Mouse (Mus musculus) layer of hippocampus, adult 8-10 months (tissue): ENCODE data around the gene Gm47289. TPM values are rescaled to one million over a fixed set of nuclear protein-coding genes. Genes with fewer than 3 reads are reported as not detected.

Experiments
- DNase-seq, 2 experiments: peaks; one replicate each; pipeline ENCODE4 v3.0.0; 2022; ENCODE audit warnings: low spot score in 2 of 2
- total RNA-seq, 4 experiments: library from RNA; stranded (reverse); gene quantifications; 2 replicates each; pipeline ENCODE4 v1.2.4; 2022

The Gm47289 gene
- total RNA-seq, 4 experiments from 2014 or later, result not detected

DNA sequence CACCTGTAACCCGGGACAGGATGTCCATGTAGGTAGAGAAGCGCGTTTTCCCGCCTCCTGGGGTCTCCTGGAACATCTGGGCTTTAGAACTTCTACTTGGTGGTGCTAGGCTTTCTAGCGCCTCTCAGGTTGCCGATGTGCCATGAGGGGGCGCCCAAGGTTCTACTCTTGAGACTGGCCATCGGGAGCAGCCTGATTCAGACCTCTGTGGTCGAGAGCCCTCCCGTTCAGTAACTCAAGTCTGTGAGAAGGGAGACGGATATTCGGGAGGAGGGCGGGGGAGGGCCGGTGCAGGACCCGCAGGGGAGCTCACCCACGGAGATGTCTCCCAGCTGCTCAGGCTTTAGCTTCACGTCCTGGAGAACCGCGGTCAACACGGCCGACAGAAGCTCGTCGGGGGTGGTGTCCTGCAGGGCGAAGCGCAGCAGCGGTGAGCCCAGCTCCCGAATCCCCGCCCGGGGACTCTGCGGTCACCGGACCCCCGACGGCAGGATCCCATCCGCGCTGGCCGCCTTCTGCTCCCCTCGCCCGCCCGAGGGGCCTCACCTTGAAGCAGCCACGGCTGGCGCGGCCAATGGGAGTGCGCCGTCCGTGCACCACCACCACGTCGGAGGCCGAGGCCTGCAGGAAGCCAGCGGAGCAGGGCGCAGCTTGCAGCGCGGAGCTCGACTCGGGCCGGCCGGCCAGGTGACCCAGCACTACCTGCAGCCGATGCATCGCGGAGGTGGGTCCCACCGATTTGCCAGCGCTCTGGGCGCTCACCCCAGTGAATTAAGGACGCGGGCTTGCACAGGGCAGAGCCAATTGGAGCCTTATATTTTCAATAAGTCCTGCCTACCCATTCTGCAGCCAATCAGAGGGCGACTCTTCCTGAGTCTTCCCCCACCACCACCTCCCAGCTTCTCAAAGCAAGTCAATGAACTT, 2.4 kb upstream of the Gm47289 start, which contains the start of gene Acaa1b:
Gene Acaa1b, minus strand, starts transcription at position 816 of the 924 bp plus-strand sequence.
- peak; percentile 29 to 60 for DNase-seq

DNA sequence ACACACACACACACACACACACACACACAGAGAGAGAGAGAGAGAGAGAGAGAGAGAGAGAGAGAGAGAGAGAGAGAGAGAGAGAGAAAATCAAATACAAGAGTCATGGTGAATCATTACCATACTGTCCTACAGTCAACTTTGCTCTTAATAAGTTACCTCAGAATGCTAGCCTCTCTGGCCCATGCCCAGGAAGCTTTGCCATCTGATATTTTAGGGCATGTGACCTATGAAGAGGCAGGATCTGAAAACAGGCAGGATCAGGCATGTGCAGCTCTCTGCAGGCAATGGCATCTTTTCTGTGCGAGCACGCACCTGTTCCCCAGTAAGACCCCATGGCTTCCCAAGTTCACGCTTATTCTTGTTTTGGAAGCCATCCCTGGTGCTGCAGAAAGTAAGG, 1.7 kb downstream of the Gm47289 start:
- DNase-seq, result no peak

DNA sequence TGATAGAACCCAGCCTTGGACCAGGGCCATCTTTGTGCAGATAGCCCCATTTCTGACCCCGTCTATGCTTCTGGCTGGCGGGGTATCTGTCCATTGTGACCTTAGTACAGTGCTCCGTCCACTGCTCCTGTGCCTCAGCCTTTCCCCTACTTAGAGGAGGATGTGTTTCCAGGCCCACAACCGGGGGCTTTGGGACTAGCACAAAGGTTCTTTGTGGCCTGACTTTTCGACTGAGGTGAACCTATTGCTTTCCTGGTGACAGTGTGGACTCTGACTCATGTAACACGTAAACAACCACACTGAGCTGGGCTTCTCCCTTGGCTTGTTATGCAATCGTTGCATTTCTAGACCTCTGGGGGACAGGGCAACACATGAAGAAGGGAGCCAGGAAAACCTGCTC, 5.8 kb downstream of the Gm47289 start:
- no peak for DNase-seq

DNA sequence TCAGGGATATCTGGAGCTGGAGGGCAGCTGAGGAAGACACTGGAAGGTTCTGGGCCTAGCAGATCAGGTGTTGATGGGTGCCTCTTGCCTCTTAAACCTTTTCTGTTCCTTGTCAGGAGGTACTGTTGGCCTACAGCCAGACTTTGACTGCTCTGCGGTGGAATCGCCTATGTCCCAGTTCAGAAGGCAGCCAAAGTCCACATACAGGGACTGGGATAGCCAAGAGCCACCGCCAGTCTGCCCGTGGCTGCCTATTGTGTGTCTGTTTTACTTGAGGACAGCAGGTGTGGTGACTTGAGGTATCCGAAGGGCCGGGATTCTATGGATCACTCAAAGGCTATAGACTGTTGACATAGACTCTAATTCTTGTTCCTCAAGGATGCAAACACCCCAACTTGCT, 6.6 kb downstream of the Gm47289 start:
- DNase-seq, result no peak

DNA sequence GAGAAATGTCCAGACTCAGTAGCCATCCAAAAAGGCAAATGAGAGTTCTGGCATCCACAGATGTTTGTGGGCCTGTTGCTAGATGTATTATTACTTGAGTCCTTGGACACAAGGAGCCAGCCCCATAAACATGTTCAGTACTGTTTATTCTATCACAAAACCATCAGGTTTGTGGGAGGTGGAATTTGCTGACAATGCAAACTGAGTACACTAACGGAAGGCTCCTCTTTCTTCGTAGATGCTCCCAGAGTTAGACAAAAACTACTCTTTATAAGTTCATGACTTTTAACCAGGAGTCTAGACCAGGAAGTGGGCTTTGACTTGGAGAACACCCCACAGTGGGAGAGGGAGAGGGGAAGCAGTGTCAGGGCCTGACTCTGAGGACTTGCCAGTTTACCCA, 8.6 kb downstream of the Gm47289 start:
- DNase-seq, result no peak

DNA sequence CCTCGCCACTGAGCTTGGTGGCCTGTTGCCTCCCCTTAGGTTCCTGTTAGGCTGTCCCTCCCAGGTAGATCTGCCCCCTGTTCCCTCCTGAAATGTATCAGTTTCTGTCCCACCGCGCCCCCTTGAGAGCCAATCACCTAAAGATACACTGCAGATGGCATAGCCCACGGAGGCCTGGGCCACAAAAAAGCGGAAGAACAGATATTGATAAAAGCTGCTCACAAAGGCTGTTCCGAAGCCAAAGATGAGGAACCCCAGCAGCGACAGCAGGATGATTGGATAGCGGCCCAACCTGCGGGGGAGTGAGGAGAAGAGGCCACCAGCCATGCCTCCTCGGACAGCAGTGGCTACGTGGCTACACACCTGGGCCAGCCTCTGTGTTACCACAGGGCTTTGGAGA, 20.3 kb downstream of the Gm47289 start:
- DNase-seq, result no peak

DNA sequence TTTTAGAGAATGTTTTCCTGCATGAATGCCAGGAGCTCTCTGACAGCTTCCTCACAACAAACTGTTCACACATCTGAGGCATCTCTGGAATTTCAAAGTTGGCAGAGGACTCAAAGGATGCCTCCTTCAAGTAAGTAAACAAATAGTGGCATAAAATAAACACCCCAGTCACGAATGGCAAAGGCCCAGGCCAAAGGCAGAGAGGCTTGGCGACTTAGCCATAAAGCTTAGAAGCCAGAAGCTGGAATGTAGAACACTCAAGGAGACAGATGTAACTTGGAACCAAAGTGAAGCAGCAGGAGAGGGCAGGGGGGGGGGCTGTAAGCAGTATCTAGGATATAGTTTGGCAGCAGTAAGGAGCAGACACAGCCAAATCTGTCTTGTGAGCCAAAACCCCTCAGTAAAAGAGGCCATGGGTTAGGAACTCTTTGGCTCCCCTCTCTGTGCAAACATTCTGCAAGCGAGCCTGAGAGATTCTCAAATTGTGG, 22.3 kb downstream of the Gm47289 start:
- DNase-seq, result peak in 1 of 2 experiments; percentile 9

DNA sequence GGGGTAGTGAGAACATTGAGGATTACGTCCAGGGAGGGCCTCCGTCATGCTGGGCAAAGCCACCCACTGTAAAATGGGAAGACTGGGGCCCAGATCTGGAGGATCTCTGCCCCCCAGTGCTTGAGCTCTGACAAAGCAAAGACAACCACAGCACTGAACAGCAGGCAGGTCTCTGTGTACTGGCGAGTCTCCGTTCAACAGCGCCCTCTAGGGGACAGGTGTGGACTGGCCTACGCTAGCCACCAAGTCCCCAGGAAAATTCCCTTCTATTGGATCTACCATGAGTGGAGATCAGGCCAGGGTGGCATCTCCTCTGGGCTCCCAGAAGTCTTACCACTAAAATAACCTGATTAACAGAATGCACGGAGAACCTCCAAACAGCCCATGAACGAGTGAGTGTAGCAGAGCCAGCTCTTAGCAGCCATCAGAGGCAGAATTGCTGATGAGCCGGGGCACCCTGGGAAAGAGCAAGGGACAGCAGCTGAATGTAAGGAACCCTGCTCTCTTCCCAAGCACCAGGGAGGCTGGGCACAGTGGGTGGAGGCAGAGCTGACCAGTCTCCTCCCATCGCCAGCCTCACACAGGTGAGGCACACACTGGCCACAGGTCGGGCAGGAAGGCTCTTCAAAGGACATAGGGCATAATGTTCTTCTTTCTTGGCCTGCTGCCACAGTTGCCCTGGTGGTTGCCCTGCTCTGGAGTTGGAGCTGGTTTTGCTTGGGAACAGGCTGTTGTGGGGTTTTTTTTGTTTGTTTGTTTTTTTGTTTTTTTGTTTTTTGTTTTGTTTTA, 33.4 kb downstream of the Gm47289 start:
- peak in 1 of 2 experiments; percentile 21 for DNase-seq

DNA sequence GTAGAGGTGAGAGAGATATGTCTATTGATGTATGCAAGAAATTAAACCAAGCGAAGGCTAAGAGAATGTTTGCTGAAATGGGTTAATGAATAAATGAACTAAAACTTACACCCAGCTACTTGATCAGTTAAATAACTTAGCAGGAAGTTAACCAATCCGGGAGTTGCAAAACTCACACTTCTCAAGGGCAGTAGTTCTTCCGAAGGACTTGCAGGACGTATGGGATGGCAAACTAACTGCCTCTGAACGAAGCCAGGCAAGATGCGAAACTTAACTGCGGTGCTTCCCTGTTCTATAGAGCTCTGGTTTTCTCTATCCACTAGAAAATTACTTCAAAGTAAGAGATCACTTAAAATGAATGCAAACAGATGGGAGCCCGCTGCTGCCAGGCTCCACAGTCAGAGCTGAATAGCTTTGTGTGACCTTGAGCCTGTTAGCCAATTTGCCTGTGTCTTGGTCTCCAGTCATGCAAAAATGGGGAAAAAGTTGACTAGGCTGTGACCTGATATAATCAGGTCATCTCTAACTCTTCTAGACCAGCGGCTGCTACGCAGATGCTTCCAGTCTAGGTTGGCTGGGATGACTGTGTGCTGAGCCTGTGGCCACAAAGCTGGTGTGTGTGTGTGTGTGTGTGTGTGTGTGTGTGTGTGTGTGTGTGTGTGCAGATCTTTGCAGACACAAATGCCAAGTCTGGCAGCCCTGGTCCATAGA, 40.3 kb downstream of the Gm47289 start:
- no peak for DNase-seq

DNA sequence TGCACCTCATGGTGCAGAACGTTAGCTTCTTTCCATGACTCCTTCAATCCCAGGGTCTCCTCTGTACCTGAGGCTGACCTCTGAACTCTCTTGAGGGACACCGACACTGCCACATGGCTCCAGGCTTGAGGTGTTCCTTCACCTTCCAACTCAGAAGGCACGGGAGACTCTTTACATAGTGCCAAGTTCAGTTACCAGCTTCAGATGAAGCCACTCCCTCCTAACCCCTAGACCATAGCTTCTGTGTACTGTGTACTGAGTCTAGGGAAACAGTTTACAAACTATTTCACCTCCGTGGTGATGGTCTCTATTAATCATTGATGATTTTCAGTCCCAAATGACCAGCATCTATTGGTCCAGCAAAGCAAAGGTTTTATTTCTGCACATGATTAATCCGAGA, 42.7 kb downstream of the Gm47289 start:
- no peak for DNase-seq

DNA sequence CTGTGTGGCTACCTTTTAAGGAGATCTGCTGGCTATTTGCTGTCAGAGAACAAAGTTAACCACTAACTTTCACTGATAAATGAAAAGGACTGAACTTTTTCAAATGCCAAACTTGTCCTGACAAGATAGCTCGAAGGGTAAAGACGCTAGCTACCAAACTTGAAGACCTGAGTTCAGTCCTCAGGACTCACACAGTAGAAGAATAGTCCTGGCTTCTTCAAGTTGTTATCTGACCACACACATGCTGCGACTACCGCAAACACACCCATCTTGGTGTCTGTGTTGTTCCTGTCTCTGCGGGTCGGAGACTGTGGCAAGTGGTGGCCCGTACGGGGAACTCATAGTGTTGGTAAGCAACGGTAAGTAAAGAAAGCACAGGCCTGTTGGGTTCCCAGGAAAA, 44.7 kb downstream of the Gm47289 start:
- no peak for DNase-seq

DNA sequence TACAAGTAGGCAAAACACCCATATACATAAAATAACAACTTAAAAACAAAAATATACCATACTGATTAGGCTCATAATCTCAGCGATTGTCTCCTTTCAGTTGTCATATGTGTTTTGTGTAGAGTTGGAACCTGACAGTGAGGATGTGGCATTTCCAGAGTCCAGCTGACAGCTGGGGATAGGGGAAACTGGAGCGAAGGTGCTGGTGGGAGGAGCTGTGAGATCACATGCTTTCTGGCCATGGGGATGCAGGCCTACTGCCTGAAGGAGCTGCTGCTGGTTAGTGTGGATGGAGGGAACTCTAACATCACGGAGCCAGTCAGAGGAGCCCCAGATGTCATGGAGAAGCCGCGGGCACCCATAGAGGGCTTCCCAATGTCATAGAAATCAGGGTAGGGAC, 46.8 kb downstream of the Gm47289 start:
- DNase-seq, result no peak

DNA sequence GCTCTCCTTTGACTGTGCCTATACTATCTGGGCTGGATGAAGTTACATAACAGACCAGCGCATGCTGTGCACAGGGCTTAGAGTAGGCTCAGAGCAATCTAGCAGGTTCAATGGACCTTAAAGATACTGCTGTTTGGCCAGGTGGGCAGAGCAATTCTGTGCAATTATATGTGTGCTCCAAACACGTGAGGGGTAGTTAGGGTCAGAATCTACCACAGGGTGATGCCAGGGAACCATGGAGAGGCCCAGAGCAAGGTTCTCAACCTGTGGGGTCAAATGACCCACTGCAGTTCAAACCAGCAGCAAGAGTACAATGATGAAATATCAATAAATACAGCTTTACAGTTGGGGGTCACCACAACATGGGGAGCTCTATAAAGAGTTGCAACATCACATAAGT, 47.7 kb downstream of the Gm47289 start:
- DNase-seq, result no peak

DNA sequence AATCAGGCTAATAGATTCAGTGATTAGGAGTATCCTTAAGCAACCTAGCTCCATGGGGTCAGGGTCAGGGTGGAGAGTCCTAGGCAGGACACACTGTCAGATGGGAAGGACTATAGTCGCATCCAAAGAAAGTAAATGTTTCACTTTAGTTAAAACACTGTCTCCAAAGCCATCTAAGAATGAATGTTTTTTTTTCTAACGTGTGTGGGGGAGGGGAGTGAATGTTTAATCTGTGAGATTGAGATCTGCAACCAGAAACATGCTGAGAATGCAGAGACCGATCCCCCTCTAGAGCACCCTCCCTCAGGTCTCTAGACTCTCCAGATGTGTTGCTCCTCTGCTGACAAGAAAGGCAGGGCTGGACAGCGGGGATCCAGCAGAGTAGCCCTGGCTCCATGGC, 48.2 kb downstream of the Gm47289 start:
- no peak for DNase-seq

DNA sequence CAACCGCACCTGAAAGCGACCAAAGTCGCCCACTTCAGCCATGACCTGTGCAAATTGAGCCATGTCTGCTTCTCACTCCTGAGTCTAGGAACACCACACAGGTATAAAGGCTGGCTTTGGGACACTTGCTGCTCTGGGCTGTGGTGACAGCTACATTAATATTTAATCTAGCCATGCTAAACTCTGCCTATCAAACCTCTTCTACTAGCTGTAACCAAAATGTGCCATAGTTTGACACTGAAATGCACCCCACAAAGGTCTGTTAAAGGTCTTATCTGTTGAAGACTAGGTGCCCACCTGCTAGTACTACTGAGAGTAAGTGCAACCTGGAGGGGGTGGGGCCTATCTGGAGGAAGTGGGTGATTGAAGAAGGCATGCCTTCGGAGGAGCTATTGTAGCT, 50.0 kb downstream of the Gm47289 start, which contains the start of gene Slc22a13:
Gene Slc22a13, minus strand, starts transcription at position 101 of the 400 bp plus-strand sequence.
- DNase-seq, result no peak

Other genes with a start within 250 kb of the Gm47289 start
- gene Ctdspl, start 232.7 kb upstream of the Gm47289 start, total RNA-seq, result 10 to 100 TPM; 24.7 to 30.4 (median 28.1) TPM
- gene Vill, start 106.4 kb upstream of the Gm47289 start, total RNA-seq, result 1 to 10 TPM in 3 of 4 experiments, under 1 TPM in 1; 0.99 to 4.4 (median 3.1) TPM
- gene Plcd1, start 65.7 kb upstream of the Gm47289 start, total RNA-seq, result 10 to 100 TPM in 3 of 4 experiments, 1 to 10 TPM in 1; 9.7 to 13.7 (median 12.2) TPM
- gene Dlec1, start 56.7 kb upstream of the Gm47289 start, total RNA-seq, result 10 to 100 TPM in 1 of 4 experiments, 1 to 10 TPM in 3; 2.9 to 10.3 (median 3.9) TPM
- 1 to 10 TPM in 3 of 4 experiments, under 1 TPM in 1; 1.00 to 2.0 (median 1.5) TPM for gene Acaa1b, start 2.1 kb upstream of the Gm47289 start, total RNA-seq
- not detected for gene Slc22a13, start 49.9 kb downstream of the Gm47289 start, total RNA-seq
- 10 to 100 TPM; 33.8 to 37.9 (median 35.9) TPM for gene Oxsr1, start 163.3 kb downstream of the Gm47289 start, total RNA-seq
- 10 to 100 TPM; 63.2 to 84.2 (median 72.6) TPM for gene Acaa1a, start 180.5 kb downstream of the Gm47289 start, total RNA-seq
- gene Myd88, start 182.2 kb downstream of the Gm47289 start, total RNA-seq, result 10 to 100 TPM in 1 of 4 experiments, 1 to 10 TPM in 3; 5.7 to 11.3 (median 8.1) TPM
- 1 to 10 TPM; 4.8 to 7.5 (median 5.5) TPM for gene Xylb, start 198.2 kb downstream of the Gm47289 start, total RNA-seq
- gene Slc22a14, start 206.4 kb downstream of the Gm47289 start, total RNA-seq, result under 1 TPM in 1 of 4 experiments, not detected in 3; 0.20 TPM
- gene Acvr2b, start 243.0 kb downstream of the Gm47289 start, total RNA-seq, result 10 to 100 TPM; 10.6 to 14.9 (median 13.3) TPM